Mouse (Mus musculus) heart, adult 2 months (tissue): ENCODE results near the gene Gstt3.
"Not testable (repeated sequence)": the region's sequence is repeated elsewhere in the genome, so short reads cannot be mapped to it uniquely, and the experiment has no call there.

ENCODE experiments used
- CTCF ChIP-seq: fragments of 200-600 bp; IDR thresholded peaks from 2 replicates; pipeline ENCODE4 v1.8.1; 2022; ENCODE audit warnings: antibody characterized with exemption, mild to moderate bottlenecking, moderate library complexity
- POLR2A ChIP-seq: fragments of 200-500 bp; IDR thresholded peaks from 2 replicates; pipeline ENCODE4 v1.6.1; 2011; ENCODE audit warnings: mild to moderate bottlenecking, low read depth, low read length, control low read depth; ENCODE audit not compliant: insufficient read depth

GRCm38 (mm10) chr10:75767756-75768155 lies 13.5 kb downstream of the Gstt3 start:
- TF ChIP-seq CTCF, POLR2A: not testable (repeated sequence)
